Mouse (Mus musculus): ENCODE data around the gene Ube2l3. TPM values are rescaled to one million over a fixed set of nuclear protein-coding genes. Genes with fewer than 3 reads are reported as not detected.

Ube2l3 gene
- total and polyA plus RNA-seq, 3 experiments = 137 to 2,006 (median 297) TPM

DNA sequence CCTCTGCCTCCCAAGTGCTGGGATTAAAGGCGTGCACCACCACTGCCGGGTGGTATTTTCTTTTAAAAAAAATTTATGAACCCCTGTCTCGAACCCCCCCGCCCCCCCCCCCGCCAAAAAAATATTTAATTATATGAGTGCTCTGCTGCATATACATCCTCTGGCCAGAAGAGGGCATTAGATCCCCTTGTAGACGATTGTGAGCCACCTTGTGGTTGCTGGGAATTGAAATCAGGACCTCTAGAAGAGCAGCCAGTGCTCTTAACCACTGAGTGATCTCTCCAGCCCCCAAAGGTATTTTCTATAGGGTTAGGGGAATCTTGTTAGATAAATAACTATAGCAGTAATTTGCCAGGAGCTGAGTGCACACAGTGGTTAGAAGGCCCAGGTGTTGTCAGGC, 2.5 kb upstream of the Ube2l3 start:
- H3K27ac ChIP-seq (ENCODE audit: control insufficient read depth, low read depth, low read length) = no peak overlapping the region
- H3K36me3 ChIP-seq (ENCODE audit: control insufficient read depth in 1 of 2, insufficient read depth in 2 of 2, low read length in 2 of 2) = peaks cover 0 to 6% of the 10 kb centered on the region in 2 experiments; a peak in 2 of 4 replicates
- no peaks in the 10 kb centered on the region for H3K27me3 ChIP-seq (ENCODE audit: control insufficient read depth in 1 of 2, insufficient read depth in 2 of 2, low read length in 2 of 2)
- peak overlapping the region; percentile 18 to 33; a peak in 2 of 4 replicates for H3K4me3 ChIP-seq (ENCODE audit: control insufficient read depth in 1 of 2, insufficient read depth in 1 of 2, low read depth in 2 of 2, low read length in 2 of 2)
- H3K79me2 ChIP-seq (ENCODE audit: control insufficient read depth, insufficient read depth, low read length, poor library complexity) = peaks cover 17% of the 10 kb centered on the region
- H3K9me3 ChIP-seq (replicated peaks; ENCODE audit: insufficient read depth, low read length) = no peaks in the 10 kb centered on the region
- TF ChIP-seq ZNF384 (IDR thresholded peaks at IDR 0.05; ENCODE audit: low read depth, low read length) (peak; percentile 73), POLR2AphosphoS2 (IDR thresholded peaks at IDR 0.05; ENCODE audit: low read length) (no peak), TBP (IDR thresholded peaks at IDR 0.05; ENCODE audit: low read depth, low read length) (no peak), RAD21 (IDR thresholded peaks at IDR 0.05; ENCODE audit: low read depth, low read length) (peak; percentile 72), USF1 (IDR thresholded peaks at IDR 0.05; ENCODE audit: low read depth, low read length) (no peak), ETS1 (IDR thresholded peaks at IDR 0.05; ENCODE audit: low read depth, low read length) (no peak), CTCF (IDR thresholded peaks at IDR 0.05 in 2 of 3, conservative IDR thresholded peaks at IDR 0.05 in 1 of 3; ENCODE audit: control insufficient read depth in 1 of 3, insufficient read depth in 1 of 3, low read depth in 2 of 3, low read length in 3 of 3, poor library complexity in 1 of 3, severe bottlenecking in 1 of 3) (peak; percentile 45 to 83 (median 64); a peak in 5 of 6 replicates), NELFE (IDR thresholded peaks at IDR 0.05; ENCODE audit: low read depth, low read length) (no peak), SMC3 (IDR thresholded peaks at IDR 0.05; ENCODE audit: low read depth, low read length) (peak; percentile 81), RCOR1 (IDR thresholded peaks at IDR 0.05; ENCODE audit: low read depth, low read length) (no peak), ZC3H11A (IDR thresholded peaks at IDR 0.05; ENCODE audit: low read depth, low read length) (peak; percentile 85), MAFK (IDR thresholded peaks at IDR 0.05; ENCODE audit: borderline replicate concordance, low read depth, low read length) (no peak)
- peak overlapping the region; percentile 22; the same call in 1 of the 2 replicates for H3K9ac ChIP-seq (ENCODE audit: control insufficient read depth, low read depth, low read length, poor library complexity, severe bottlenecking)
- H3K4me1 ChIP-seq (ENCODE audit: control insufficient read depth in 1 of 2, insufficient read depth in 2 of 2, low read length in 2 of 2) = peaks cover 8 to 12% of the 10 kb centered on the region in 2 experiments; a peak in 3 of 4 replicates
- DNase-seq (ENCODE audit: low read depth, low spot score) = peak; percentile 82

DNA sequence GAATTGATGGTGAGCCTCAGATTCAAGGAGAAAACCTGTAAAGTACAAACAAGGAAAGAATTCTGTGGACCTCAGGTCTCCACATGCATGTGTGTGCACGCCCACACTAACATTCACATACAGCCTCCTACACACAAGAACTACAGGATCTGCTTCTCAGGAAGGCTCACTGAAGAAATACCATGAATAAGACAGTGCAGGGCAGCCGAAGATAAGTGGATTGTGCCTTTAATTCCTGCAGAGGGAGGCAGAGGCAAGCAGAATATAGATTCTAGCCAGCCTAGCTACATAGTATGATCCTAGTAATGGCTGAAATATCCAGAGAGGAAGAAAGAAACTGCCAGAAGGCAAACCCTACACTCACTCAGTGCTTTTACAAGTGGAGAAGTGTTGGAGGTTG, 472 bp downstream of the Ube2l3 start:
- no peaks in the 10 kb centered on the region for H3K9me3 ChIP-seq (replicated peaks; ENCODE audit: insufficient read depth, low read length)
- H3K9ac ChIP-seq (ENCODE audit: control insufficient read depth, low read depth, low read length, poor library complexity, severe bottlenecking) = peak overlapping the region; percentile 95
- H3K4me3 ChIP-seq (ENCODE audit: control insufficient read depth in 1 of 2, insufficient read depth in 1 of 2, low read depth in 2 of 2, low read length in 2 of 2) = peak overlapping the region; percentile 85; a peak in 3 of 4 replicates
- peak; percentile 82 for DNase-seq (ENCODE audit: low read depth, low spot score)
- no peaks in the 10 kb centered on the region for H3K27me3 ChIP-seq (ENCODE audit: control insufficient read depth in 1 of 2, insufficient read depth in 2 of 2, low read length in 2 of 2)
- H3K79me2 ChIP-seq (ENCODE audit: control insufficient read depth, insufficient read depth, low read length, poor library complexity) = peaks cover 35% of the 10 kb centered on the region
- TF ChIP-seq RAD21 (IDR thresholded peaks at IDR 0.05; ENCODE audit: low read depth, low read length) (peak; percentile 77), GATA1 (IDR thresholded peaks at IDR 0.05; ENCODE audit: low read depth, low read length) (0 out of 2 replicates have a peak, but pooled peaks have one; percentile 33), ZC3H11A (IDR thresholded peaks at IDR 0.05; ENCODE audit: low read depth, low read length) (peak; percentile 55; the same call in 1 of the 2 replicates), TBP (IDR thresholded peaks at IDR 0.05; ENCODE audit: low read depth, low read length) (peak; percentile 49; the same call in 1 of the 2 replicates), UBTF (IDR thresholded peaks at IDR 0.05; ENCODE audit: borderline replicate concordance, insufficient read depth, low read depth, low read length) (no peak), ELF1 (IDR thresholded peaks at IDR 0.05; ENCODE audit: low read depth, low read length) (no peak), SMC3 (IDR thresholded peaks at IDR 0.05; ENCODE audit: low read depth, low read length) (peak; percentile 74), MYC (IDR thresholded peaks at IDR 0.05; ENCODE audit: low read depth, low read length) (0 out of 2 replicates have a peak, but pooled peaks have one; percentile 7), CTCF (IDR thresholded peaks at IDR 0.05 in 2 of 3, conservative IDR thresholded peaks at IDR 0.05 in 1 of 3; ENCODE audit: control insufficient read depth in 1 of 3, insufficient read depth in 1 of 3, low read depth in 2 of 3, low read length in 3 of 3, poor library complexity in 1 of 3, severe bottlenecking in 1 of 3) (peak; percentile 14 to 74 (median 43); a peak in 4 of 6 replicates)
- peaks cover 9 to 18% of the 10 kb centered on the region in 2 experiments for H3K4me1 ChIP-seq (ENCODE audit: control insufficient read depth in 1 of 2, insufficient read depth in 2 of 2, low read length in 2 of 2)
- H3K27ac ChIP-seq (ENCODE audit: control insufficient read depth, low read depth, low read length) = peak overlapping the region; percentile 29
- peaks cover 5 to 25% of the 10 kb centered on the region in 2 experiments for H3K36me3 ChIP-seq (ENCODE audit: control insufficient read depth in 1 of 2, insufficient read depth in 2 of 2, low read length in 2 of 2)
